Mouse (Mus musculus): Measurements from ENCODE around the gene Rptor.

DNA sequence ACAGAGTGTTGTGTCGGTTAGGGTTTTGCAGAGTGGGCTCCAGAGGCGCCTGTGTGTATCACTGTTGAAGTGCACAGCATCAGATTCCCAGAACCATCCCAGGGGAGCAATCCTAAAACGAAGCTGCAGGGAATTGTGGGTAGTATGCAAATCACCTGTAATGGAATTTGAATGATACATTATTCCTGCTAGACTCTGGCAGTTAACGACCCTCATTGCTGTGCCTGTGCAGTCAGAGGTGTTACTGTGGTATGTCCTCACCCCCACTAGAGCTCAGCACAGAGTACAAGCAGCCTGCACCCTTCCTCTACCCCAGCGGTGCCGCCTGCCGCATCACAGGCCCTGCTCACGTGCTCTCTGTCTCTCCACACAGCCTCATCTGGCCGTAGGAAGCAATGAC is 294.3 kb downstream of the Rptor start:
- TF ChIP-seq POLR2A (IDR thresholded peaks at IDR 0.05; ENCODE audit: control insufficient read depth in 1 of 2, insufficient read depth in 1 of 2, low read depth in 1 of 2, low read length in 2 of 2, poor library complexity in 1 of 2) (no peak), CTCF (IDR thresholded peaks at IDR 0.05 in 2 of 3, conservative IDR thresholded peaks at IDR 0.05 in 1 of 3; ENCODE audit: control insufficient read depth in 1 of 3, insufficient read depth in 1 of 3, low read depth in 2 of 3, low read length in 3 of 3, poor library complexity in 1 of 3, severe bottlenecking in 1 of 3) (no peak), MAZ (IDR thresholded peaks at IDR 0.05; ENCODE audit: low read depth, low read length) (no peak), POLR2AphosphoS5 (IDR thresholded peaks at IDR 0.05; ENCODE audit: borderline replicate concordance, low read depth, low read length) (no peak)

Measured in MEL (cell line).